14 mouse cellular contexts compared by ENCODE assay signal in genomic region chr7:121221158-121221557, GRCm38 (mm10).
"Had no signal": no experiment of that assay in that cellular context is flagged by ENCODE, and none has a peak within 500 bp of the region (broad histone marks: within the 10 kb centered on the region; RNA-seq: fewer than 3 reads in every experiment).

No protein-coding gene starts in this region.

- H3K36me3 ChIP-seq: limb, embryonic 12.5 days; liver, embryonic 13.5 days; lung, embryonic 15.5 days; midbrain, embryonic 12.5 days; neural tube, embryonic 13.5 days had no signal

- H3K27me3 ChIP-seq: limb, embryonic 12.5 days; liver, embryonic 13.5 days; lung, embryonic 15.5 days; midbrain, embryonic 12.5 days; neural tube, embryonic 13.5 days had no signal

- H3K4me3 ChIP-seq: limb, embryonic 12.5 days; liver, embryonic 13.5 days; lung, embryonic 15.5 days; midbrain, embryonic 12.5 days; neural tube, embryonic 13.5 days had no signal

- DNase-seq: kidney, adult 8-10 months; kidney, postnatal 25 days; liver; liver, embryonic 13.5 days; liver, postnatal 0 days; lung, postnatal 14 days; thymus, adult 18-20 months; thymus, postnatal 14 days had no signal

- H3K4me1 ChIP-seq: limb, embryonic 12.5 days; liver, embryonic 13.5 days; lung, embryonic 15.5 days; midbrain, embryonic 12.5 days had no signal

- H3K9me3 ChIP-seq: limb, embryonic 12.5 days; liver, embryonic 13.5 days; lung, embryonic 15.5 days; midbrain, embryonic 12.5 days; neural tube, embryonic 13.5 days had no signal

- H3K27ac ChIP-seq: limb, embryonic 12.5 days; liver, embryonic 13.5 days; lung, embryonic 15.5 days; macrophage; midbrain, embryonic 12.5 days; neural tube, embryonic 13.5 days; stomach, postnatal 0 days had no signal
